ENCODE assay signal across 11 mouse cellular contexts in the genomic region with DNA sequence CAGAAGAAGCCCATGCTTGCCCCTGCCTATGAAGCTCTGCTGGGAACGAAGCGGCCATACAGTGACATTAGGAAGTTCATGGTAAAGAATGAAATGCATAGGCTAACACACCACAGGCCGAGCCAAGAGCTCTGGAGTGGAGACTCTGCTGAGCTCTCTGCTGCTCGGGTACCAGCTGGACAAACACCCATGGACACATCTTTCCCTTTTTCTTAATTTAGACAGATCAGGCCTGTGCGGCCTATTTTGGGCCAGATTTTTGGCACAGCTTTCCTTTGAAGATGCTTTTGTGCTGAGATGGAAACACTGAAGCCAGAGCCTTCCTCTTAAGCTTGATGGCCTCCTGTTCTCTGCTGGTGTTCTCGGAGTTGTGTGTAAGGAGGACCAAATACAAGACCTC.
A peak's percentile ranks its signal among the peaks of the same experiment; 100 is the strongest.
DNase-seq lines count a peak whose midpoint lies in the region; ATAC-seq lines count a peak whose summit lies in the region.
"Had no signal": no experiment of that assay in that cellular context is flagged by ENCODE, and none has a peak within 500 bp of the region (broad histone marks: within the 10 kb centered on the region; RNA-seq: fewer than 3 reads in every experiment).

No protein-coding gene starts in this region.

- peak overlapping the region; percentile 39 for H3K27ac ChIP-seq in lung, embryonic 15.5 days
- peak overlapping the region; percentile 19; the same call in 1 of the 2 replicates for H3K27ac ChIP-seq in intestine, embryonic 14.5 days (ENCODE audit: low read depth)
- peak overlapping the region; percentile 57; the same call in 1 of the 2 replicates for H3K27ac ChIP-seq in stomach, embryonic 15.5 days
- H3K27ac ChIP-seq: liver, embryonic 12.5 days had no signal

- H3K4me1 ChIP-seq in lung, embryonic 15.5 days = no peaks in the 10 kb centered on the region
- H3K4me1 ChIP-seq in intestine, embryonic 14.5 days (replicated peaks; ENCODE audit: control insufficient read depth, insufficient read depth, low read length) = no peaks in the 10 kb centered on the region
- 0 out of 2 replicates have a peak, but pooled peaks cover 7% of the 10 kb centered on the region for H3K4me1 ChIP-seq in stomach, embryonic 15.5 days
- H3K4me1 ChIP-seq: liver, embryonic 12.5 days had no signal

- peak; percentile 68; the same call in 1 of the 2 replicates for ATAC-seq in cerebellum, adult (ENCODE audit: insufficient number of reproducible peaks, low FRiP score, low TSS enrichment)
- ATAC-seq in lung, embryonic 15.5 days (ENCODE audit: borderline replicate concordance, extremely low read depth, low FRiP score, low TSS enrichment) = no peak
- no peak for ATAC-seq in intestine, embryonic 14.5 days (replicated peaks; ENCODE audit: low FRiP score, low TSS enrichment, low read depth)
- ATAC-seq in stomach, embryonic 15.5 days (ENCODE audit: insufficient read depth, low FRiP score, low read depth) = no peak; the same call in 1 of the 2 replicates
- ATAC-seq: liver, embryonic 12.5 days had no signal

- DNase-seq in cerebellum, postnatal 4 days (ENCODE audit: low spot score in 2 of 2) = no peak
- no peak for DNase-seq in lung, postnatal 36 days
- no peak for DNase-seq in intestine, embryonic 14.5 days (ENCODE audit: low spot score)
- DNase-seq in testis, postnatal 14 days (ENCODE audit: low spot score) = no peak
- DNase-seq in retina, postnatal 1 day = no peak
- DNase-seq: spleen, adult 18-20 months; thymus, postnatal 4 days had no signal

- H3K4me2 ChIP-seq in lung, embryonic 15.5 days = no peak overlapping the region
- no peak overlapping the region for H3K4me2 ChIP-seq in intestine, embryonic 14.5 days (ENCODE audit: low read length)
- H3K4me2 ChIP-seq in stomach, embryonic 15.5 days = no peak overlapping the region
- H3K4me2 ChIP-seq: liver, embryonic 12.5 days had no signal

- no peaks in the 10 kb centered on the region for H3K27me3 ChIP-seq in lung, embryonic 15.5 days
- H3K27me3 ChIP-seq in intestine, embryonic 14.5 days (replicated peaks; ENCODE audit: control insufficient read depth, insufficient read depth, low read length) = no peaks in the 10 kb centered on the region
- H3K27me3 ChIP-seq in stomach, embryonic 15.5 days (replicated peaks) = no peaks in the 10 kb centered on the region
- H3K27me3 ChIP-seq: liver, embryonic 12.5 days had no signal

- H3K4me3 ChIP-seq in lung, embryonic 15.5 days = no peak overlapping the region
- no peak overlapping the region for H3K4me3 ChIP-seq in intestine, embryonic 14.5 days (ENCODE audit: low read depth, low read length)
- no peak overlapping the region for H3K4me3 ChIP-seq in stomach, embryonic 15.5 days (replicated peaks)
- H3K4me3 ChIP-seq: liver, embryonic 12.5 days had no signal

- H3K9ac ChIP-seq in lung, embryonic 15.5 days = no peak overlapping the region
- no peak overlapping the region for H3K9ac ChIP-seq in intestine, embryonic 14.5 days (ENCODE audit: low read length)
- peak overlapping the region; percentile 16; the same call in 1 of the 2 replicates for H3K9ac ChIP-seq in stomach, embryonic 15.5 days
- H3K9ac ChIP-seq: liver, embryonic 12.5 days had no signal

- 67% methylated on average over 6 of the region's 6 CpGs for WGBS in lung, embryonic 15.5 days
- 62% methylated on average over 6 of the region's 6 CpGs for WGBS in intestine, embryonic 14.5 days
- WGBS in stomach, embryonic 15.5 days = 61% methylated on average over 6 of the region's 6 CpGs

- H3K9me3 ChIP-seq in lung, embryonic 15.5 days = no peaks in the 10 kb centered on the region
- no peaks in the 10 kb centered on the region for H3K9me3 ChIP-seq in intestine, embryonic 14.5 days (ENCODE audit: control insufficient read depth, low read length)
- H3K9me3 ChIP-seq in stomach, embryonic 15.5 days = no peaks in the 10 kb centered on the region
- H3K9me3 ChIP-seq: liver, embryonic 12.5 days had no signal

- no peaks in the 10 kb centered on the region for H3K36me3 ChIP-seq in lung, embryonic 15.5 days
- H3K36me3 ChIP-seq in intestine, embryonic 14.5 days (ENCODE audit: control insufficient read depth, insufficient read depth, low read length) = no peaks in the 10 kb centered on the region
- no peaks in the 10 kb centered on the region for H3K36me3 ChIP-seq in stomach, embryonic 15.5 days
- H3K36me3 ChIP-seq: liver, embryonic 12.5 days had no signal
